Mouse (Mus musculus): ENCODE measurements around the gene Mrgpra6.

The Mrgpra6 gene

GRCm38 (mm10) chr7:47204830-47205229, at the start of gene Mrgpra6:
TSS of gene Mrgpra6 (minus strand) at chr7:47204920.
- DNase-seq (ENCODE audit: low spot score in 2 of 2), result no peak

GRCm38 (mm10) chr7:47252770-47253169, 48.0 kb upstream of the Mrgpra6 start, which contains the start of gene Mrgpra9:
TSS of gene Mrgpra9 (minus strand) at chr7:47252848.
- no peak for DNase-seq (ENCODE audit: low spot score in 2 of 2)

- DNase-seq (ENCODE audit: low spot score in 2 of 2), result no peak
Observed at GRCm38 (mm10) chr7:47244658-47245057, 39.9 kb upstream of the Mrgpra6 start.

- DNase-seq (ENCODE audit: low spot score in 2 of 2), result no peak
Observed at GRCm38 (mm10) chr7:47195271-47195670, 9.4 kb downstream of the Mrgpra6 start.

- no peak for DNase-seq (ENCODE audit: low spot score in 2 of 2)
Observed at GRCm38 (mm10) chr7:47170814-47171213, 33.9 kb downstream of the Mrgpra6 start.

GRCm38 (mm10) chr7:47165028-47165427, 39.7 kb downstream of the Mrgpra6 start:
- no peak for DNase-seq (ENCODE audit: low spot score in 2 of 2)

- DNase-seq (ENCODE audit: low spot score in 2 of 2), result no peak
Observed at GRCm38 (mm10) chr7:47163203-47163602, 41.5 kb downstream of the Mrgpra6 start.

- DNase-seq (ENCODE audit: low spot score in 2 of 2), result no peak
Observed at GRCm38 (mm10) chr7:47158451-47158850, 46.3 kb downstream of the Mrgpra6 start.

GRCm38 (mm10) chr7:47157743-47158142, 47.0 kb downstream of the Mrgpra6 start:
- DNase-seq (ENCODE audit: low spot score in 2 of 2), result no peak

- no peak for DNase-seq (ENCODE audit: low spot score in 2 of 2)
Observed at GRCm38 (mm10) chr7:47155849-47156248, 48.9 kb downstream of the Mrgpra6 start.

- no peak for DNase-seq (ENCODE audit: low spot score in 2 of 2)
Observed at GRCm38 (mm10) chr7:47155396-47155795, 49.3 kb downstream of the Mrgpra6 start.

GRCm38 (mm10) chr7:47150420-47151061, 54.2 kb downstream of the Mrgpra6 start:
- no peak for DNase-seq (ENCODE audit: low spot score in 2 of 2)

- DNase-seq (ENCODE audit: low spot score in 2 of 2), result no peak
Observed at GRCm38 (mm10) chr7:47148298-47148697, 56.4 kb downstream of the Mrgpra6 start.

- DNase-seq (ENCODE audit: low spot score in 2 of 2), result no peak
Observed at GRCm38 (mm10) chr7:47146034-47146812, 58.5 kb downstream of the Mrgpra6 start.

- no peak for DNase-seq (ENCODE audit: low spot score in 2 of 2)
Observed at GRCm38 (mm10) chr7:47144299-47144698, 60.4 kb downstream of the Mrgpra6 start.

- no peak for DNase-seq (ENCODE audit: low spot score in 2 of 2)
Observed at GRCm38 (mm10) chr7:47139823-47140325, 64.8 kb downstream of the Mrgpra6 start.

All from urinary bladder, adult 18-20 months (tissue).